Mouse (Mus musculus) adrenal gland, postnatal 25 days (tissue): Measurements from ENCODE around the gene Il13ra1. TPM values are rescaled to one million over a fixed set of nuclear protein-coding genes. Genes with fewer than 3 reads are reported as not detected.

Experiments
- DNase-seq: peaks from one replicate; pipeline ENCODE4 v3.0.0; 2021; ENCODE audit warnings: mixed read lengths
- long read RNA-seq: library from polyadenylated mRNA; stranded (forward); transcript quantifications from one replicate; pipeline ENCODE4 v2.0.0, GENCODE M21; 2021
- total RNA-seq: library from RNA; stranded (reverse); gene quantifications from 2 replicates; pipeline ENCODE4 v1.2.3, GENCODE M21; 2021

Il13ra1 gene
- 10.2 and 10.3 TPM in 2 replicates for total RNA-seq
- long read RNA-seq, transcript Il13ra1-201 (11 exons, 3,712 nt) = major isoform, 6 of 9 reads
- long read RNA-seq, partial matches to known transcripts = 0 of 9 reads
- long read RNA-seq, other reads (novel, unspliced or antisense) = 3 of 9 reads

DNA sequence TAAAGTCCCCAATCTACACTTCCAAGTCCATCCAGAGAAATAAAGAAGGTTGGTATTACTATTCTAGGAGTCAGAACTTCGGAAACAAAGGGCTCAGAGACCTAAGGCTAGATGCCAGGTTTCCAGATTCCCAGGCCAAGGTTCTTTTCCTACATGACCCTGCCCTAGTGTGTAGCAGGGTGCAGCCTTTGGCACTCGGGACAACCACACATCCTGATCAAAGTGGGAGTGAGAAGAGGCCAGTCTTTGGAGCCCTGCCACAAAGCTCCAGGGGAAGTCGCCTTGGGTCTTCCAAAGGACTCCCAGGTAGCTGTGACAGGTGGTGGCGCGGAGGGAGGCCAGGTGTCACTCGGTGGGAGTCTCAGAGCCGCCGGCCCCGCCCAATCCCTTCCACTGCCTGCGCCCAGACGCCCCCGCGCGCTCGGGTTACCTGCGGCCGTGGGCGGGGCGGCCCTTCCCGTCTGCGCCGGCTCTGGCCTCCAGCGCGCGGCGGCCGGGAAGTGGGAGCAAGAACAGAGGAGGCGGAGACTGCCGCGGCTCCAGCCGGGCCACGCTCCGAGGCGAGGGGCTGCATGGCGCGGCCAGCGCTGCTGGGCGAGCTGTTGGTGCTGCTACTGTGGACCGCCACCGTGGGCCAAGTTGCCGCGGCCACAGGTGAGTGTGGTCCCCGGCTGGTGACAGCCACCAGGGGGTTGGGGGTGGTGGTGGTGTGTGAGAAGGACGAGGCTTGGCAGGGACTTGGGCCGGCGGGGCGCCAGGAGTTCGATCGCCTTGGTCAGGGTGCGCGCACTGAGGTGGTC lies at the start of gene Il13ra1:
TSS of gene Il13ra1 (plus strand) at position 489 of the 800 bp plus-strand sequence.
- peak; percentile 37 for DNase-seq

DNA sequence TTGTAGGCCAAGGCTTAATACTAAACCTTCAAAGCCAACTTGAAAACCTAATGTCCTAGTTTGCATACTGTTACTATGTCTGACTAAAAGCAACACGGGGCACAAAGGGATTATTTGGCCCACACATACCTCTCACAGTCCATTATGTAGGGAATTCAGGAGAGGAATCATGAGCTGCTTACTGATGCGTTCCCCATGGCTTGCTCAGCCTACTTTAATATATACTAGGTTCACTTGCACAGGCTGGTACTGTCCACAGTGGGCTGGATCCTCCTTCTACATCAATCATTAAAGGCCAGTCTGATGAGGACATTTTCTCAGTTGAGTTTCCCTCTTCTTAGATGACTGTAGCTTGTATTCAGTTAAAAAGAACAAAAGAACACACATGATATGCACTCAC lies 37.9 kb upstream of the Il13ra1 start:
- DNase-seq = no peak

DNA sequence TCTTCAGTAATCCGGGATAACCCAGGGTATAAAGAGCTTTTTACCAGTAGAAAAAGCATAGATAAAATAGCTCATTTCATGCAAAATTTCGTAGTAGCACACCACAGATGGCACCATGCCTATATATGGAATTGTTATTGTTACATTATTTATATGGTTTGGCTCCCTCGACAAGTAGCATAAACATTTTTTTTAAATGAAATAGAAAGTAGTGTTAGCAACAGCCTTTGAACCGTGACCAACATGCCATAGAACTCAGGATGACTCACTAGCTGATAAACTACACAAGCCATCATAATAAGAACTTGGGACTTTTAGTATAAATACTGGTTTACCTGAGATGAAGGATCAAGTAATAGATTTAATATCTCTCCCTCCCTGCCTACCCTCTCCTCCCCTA lies 34.7 kb upstream of the Il13ra1 start:
- no peak for DNase-seq

DNA sequence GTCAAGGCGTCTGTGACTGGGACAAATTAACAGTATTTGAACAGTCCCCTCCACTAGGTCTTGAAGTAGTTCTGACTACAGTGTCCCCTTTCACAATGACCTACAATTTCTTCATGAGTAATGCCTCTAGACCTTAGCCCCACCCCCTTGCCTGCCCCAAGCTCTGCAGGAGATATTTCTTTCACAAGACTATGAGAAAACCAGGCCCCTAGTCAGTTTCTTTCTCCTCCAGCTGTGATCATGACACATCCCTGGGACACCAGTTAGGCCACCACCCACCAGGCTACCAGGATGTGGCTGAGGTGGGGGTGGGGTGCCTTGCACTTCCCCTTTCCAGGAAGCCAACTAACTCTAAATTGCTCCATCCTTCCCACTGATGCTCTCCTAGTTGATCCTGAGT lies 29.0 kb upstream of the Il13ra1 start:
- no peak for DNase-seq

DNA sequence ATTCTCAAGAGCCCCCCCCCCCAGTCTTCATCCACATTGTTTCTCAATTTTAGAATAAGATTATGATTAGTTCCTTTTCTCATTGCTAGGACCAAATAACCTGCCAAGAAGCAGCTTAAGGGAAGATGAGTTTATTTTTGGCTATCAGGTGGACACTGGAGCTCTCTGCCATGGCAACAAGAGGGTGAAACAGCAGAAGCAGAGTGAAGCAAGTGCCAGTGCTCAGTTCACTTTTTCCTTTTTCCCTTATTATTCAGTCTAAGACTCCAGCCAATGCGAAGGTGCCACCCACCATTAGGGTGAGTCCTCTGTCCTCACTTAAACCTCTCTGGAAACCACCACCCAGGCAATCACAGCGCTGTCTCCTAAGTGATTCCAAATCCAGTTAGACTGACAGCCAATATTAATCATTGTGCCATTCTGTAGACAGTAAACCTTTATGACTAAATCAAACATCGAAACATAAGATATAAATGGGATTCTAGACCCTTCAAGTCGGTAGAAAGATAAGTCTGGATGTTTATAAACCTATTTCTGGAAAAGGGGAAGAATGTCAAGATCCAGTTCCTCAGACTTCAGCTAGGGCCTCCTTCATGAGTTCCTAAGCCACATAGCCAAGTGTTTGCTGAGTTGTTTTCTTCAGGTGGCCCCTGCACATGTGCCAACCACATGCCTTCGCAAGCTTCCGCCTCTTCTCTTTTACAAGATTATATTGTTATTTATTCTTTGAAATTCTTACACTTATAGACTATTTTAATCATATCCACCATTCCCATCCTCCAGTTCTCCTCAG lies 23.2 kb upstream of the Il13ra1 start:
- no peak for DNase-seq

DNA sequence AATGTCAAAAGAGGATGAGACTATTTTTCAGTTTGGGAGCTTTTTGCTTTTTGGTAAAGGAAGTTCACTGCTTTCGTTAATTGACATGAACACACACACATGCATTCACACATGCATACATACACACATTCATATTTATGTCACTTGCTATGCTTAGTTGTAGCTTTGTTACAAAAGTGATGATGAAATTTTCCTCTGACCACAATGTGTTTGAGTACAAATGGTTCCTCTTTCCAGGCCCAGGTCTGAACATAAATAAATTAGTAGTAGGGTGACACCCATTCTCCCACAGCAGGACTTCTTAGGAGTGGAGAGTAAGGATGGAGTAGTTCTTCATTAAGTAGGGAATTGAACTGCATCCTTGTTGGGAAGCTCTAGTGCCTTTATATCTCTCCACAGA lies 11.0 kb upstream of the Il13ra1 start:
- no peak for DNase-seq

DNA sequence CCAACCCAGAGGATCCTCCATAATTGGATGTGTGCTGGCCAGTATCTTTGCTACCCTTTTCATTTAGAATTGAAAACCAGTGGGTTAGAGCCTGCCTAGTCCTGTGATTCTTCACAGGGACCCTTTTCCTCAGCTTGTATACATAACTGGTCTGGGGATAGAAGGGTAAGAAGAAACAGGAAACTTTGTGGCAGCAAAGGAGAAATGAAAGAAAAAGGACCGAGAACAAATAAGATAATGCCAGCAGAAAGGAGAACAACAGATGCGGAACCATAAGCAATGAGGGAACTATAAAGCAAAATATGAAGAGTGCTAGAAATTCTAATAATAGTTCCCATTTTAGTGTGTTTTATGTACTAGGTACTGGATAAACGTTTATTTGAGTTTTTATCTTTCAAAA lies 10.6 kb upstream of the Il13ra1 start:
- no peak for DNase-seq

DNA sequence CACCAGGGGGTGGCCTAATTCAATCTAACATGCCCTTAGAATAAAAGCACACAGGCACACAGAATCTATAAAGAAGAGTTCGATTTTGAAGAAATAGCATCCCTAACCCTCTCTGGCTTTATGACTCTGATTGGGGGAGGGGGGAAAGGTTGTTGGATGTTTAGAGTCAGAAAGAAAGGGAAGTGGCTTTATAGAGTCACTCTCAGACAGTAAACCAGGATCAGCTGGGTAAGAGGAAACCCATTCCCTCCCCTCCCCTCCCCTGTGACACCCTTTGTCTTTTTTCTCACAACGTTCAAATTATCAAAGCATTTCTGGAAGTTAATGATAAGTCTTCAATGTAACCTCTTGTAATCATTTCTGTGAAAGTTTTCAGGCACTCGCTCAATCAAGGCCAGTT lies 3.3 kb upstream of the Il13ra1 start:
- DNase-seq = no peak

DNA sequence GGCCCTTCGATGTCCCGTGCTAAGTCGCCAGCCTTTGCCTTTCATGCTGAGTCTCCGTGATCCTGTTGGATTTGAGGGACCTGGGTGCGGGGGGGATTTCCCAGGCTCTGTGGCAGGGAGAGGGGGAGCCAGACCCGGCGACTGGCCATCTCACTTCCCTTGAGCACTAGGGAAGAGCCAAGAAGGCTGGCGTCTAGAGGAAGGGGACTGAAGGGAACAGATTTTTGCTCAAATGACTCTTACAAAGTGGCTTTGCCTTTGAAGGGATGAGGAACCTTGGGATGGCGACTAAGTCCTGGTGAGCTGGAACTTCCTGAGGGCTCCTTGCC lies 476 bp downstream of the Il13ra1 start:
- no peak for DNase-seq

DNA sequence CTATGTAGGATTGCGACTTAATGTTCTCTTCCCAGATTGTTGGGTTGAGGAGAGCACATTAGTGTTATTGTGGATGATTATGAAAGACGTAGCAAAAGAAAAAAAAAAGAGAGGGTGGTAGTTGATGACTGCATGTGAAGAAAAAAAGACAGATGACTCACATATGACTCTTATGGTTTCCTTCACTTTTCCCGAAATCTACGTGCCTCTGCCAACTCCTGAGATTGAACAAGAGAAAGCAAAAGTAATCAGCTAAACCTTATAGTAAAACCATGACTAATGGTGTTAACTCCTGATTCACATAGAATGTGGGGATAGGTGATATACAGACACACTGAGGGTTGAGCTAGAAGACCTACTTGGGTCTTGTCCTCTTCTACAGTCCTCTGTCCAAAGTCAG lies 3.3 kb downstream of the Il13ra1 start:
- DNase-seq = no peak

DNA sequence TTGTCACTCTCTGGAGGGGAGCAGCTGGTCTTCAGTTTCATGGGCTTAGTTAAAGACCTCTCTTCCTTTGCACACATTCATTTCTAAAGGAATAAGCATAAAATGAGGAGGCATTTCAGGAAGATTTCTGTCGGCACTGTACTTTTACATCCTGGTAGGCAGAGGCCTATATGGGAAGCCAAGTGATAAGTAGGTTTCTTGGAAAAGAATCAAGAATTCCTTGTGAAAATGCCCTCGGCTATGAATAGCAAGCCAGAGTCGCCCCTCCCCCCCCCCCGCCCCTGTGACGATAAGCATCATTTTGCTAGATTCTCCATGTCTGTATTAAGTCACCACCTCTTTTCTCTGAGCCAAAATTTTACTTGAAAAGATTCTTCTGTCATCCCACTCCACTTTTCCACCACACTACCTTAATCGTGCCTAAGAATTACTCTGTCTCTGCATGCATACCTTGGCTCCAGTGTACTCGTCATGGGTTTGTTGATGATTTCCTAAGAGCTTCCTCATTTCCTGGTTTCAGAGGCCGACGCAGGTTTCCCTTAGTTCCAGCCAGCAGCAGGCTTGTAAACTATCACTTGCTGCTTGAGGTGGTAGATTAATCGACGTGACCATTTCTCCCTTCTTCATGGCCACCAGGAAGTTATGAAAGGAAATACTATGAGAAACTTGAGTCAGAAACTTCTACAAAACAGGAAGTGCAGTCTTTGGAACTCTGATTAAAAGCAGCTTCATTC lies 17.3 kb downstream of the Il13ra1 start:
- no peak for DNase-seq

DNA sequence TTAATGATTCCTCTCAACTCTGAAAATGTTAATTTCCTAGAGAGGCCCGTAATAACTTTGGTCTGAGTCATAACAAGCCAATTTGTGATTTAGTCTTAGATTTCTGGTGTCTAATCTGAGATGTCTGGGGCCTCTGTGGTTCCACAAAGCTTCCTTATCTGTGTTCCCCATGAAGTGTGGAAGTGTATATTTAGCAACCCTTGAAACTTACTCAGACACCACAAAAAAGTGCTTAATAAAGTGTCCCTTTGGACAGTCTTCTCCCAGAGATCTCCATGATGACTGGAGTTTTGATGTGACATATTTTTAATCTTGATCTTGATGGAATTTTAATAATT lies 17.8 kb downstream of the Il13ra1 start:
- no peak for DNase-seq

DNA sequence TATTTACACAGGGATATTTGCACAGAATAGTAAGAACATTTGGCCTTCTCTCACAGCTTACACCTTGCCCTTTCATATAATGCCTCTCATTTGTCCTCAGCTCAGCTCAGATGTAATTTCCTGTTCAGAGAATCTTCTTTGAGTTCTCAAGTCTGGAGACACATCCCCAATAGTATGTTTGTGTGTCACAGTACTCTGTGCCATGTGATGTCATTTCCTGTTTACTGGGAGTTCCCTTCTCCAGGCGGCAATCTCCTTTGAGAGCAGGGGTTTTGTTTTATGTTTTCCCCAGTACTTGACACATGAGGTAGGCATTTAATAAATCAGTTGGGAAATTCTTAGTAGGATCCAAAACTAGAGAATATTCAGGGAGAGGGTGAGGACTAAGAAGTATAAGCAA lies 24.4 kb downstream of the Il13ra1 start:
- no peak for DNase-seq

DNA sequence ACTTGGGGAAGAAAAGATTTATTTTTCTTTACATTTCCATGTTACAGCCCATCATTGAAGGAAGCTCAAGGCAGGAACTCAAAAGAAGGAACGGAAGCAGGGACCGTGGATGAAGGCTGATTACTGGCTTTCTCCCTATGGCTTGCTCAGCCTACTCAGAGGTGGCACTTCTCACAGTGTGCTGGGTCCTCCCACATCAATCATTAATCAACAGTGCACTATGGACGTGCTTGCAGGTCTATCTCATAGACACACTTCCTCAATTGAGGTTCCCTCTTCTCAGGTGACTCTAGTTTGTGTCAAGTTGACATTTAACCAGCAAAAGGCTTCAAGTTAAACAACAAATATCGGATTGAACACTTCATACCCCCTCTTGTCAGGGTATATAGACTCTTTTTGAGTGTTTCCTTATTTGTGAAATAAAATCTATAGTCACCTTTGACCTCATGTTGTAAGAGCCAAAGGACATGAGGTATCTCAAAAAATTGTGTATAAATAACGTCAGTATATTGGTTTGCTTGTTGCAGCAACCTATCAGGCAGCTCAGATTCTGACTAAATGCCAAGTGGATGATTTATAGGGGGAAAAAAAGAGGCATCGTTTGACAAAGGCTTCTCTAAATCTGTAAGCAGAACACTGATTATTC lies 30.2 kb downstream of the Il13ra1 start:
- no peak for DNase-seq

DNA sequence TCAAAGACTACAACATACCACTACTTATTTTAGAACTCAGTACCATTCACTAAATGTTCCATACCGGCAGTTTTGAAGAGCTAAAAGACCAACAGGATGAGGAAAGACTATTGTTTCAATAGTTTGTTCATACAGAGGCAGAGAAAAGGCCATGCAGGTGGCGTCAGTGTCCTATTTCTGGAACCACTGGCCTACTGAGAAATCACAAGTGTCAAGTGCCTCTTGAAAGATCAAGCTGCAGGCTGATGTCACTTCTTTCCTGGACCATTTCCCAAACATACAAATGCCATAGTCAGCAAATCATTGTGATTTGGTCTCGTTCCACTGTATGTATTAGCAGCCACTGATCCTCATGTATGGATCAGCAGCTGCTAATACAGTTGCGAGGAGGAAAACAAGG lies 34.8 kb downstream of the Il13ra1 start:
- DNase-seq = no peak

DNA sequence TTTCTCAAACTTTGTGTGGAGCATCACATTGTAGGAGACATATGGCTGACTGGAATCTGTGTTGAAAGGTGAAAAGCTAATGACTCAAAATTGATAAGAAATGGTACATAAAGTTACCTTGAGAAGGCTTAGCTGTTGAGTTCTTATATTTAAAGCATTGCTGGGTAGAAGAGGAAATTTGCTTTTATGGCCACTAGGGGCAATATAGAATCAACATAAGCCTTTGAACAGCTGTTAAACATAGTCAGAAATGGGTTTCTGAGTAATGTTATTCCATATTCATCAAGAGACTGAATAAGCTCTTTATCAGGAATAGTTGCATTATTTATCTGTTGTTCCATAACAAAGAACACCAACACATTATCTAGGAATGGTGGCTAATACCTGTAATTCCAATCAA lies 38.2 kb downstream of the Il13ra1 start:
- no peak for DNase-seq

DNA sequence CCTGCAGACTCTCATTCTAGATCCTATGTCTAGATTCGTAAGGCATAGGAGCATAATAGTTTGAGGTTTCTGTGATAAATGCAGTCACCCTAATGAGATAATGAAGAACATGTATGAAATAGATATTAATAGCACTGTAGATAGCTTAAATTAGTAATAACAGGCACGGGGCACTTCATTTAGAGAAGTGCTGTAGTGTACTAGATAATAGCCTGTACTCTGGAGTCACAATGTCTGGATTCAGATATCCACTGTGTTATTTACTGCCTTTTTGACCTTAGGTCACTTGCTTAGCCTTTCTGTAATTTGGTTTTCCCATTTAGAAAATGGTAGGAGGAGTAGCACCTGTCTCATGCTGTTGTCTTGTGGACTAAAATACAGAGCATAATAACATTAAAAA lies 44.8 kb downstream of the Il13ra1 start:
- no peak for DNase-seq

DNA sequence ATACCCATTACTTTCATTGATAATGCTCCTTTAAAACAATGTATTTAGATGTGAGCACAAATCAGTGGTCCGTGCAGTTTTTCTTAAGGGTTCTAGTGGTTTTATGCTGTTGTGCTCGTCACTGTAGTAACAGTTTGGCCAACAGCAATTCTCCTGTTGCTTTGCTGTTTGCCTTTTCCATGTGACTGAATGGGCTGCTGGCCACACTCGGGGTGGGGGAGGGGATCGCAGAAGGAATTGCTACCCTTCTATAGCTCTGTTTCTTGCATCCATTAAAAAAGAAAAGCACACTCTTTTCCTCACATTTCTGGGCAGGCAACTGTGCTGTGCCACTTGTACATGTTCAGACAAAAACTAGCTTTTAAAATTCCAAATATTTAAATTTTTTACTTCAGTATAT lies 49.7 kb downstream of the Il13ra1 start:
- no peak for DNase-seq

DNA sequence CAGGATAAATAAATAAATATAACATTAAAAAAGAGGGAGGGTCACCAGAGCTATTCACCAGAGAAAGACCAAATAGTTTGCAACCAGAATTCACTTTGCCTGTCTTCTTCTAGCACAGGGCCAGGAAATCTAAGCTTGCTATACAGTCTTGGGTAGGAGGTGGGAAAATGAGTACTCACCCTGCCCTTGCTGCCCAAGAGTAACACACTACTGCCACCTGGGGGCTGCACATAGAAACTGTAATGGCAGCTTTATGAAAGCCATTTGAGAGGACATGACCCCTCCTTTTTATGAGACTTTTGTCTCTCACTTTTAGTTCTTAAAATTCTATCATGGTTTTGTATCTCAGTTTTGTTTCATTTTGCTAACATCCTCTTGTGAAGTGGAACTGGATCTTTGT lies 71.7 kb downstream of the Il13ra1 start:
- peak; percentile 57 for DNase-seq

DNA sequence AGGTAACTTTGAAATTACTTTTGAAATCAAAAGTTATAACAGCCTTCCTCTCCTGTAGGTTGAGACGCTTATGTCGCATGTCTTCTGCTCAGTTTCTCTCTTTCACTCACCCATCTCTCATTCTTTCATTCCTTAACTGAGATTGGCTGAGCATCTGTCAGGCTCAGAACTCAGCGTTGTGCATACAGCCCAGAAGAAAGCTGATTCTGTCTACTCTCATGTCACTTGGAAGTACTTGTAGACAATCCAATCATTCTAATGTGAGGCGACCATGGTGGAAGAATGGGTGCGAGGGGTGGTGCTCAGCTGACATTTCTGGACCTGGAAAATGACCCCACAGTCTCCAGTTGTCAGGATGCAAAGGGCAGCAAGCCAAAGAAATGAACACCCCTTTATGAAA lies 74.1 kb downstream of the Il13ra1 start:
- no peak for DNase-seq

DNA sequence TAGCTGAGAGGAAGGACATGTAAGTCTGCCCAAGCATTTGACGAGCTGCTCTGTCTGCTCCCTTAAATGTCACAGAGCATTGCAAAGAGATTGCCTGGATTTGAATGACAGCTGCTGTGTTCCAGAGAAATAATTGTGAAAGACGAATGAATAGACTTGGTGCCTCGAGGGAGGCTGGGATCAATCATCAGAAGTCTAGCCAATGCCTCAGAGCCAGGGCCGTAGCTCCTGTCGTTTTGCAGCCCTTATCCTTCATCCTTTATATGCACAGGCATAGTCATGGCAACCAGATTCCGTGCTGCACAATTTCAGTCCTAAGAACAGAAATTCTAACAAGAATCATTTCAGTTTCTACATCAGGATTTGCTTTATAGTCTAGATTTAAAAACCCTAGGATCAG lies 74.5 kb downstream of the Il13ra1 start:
- no peak for DNase-seq

DNA sequence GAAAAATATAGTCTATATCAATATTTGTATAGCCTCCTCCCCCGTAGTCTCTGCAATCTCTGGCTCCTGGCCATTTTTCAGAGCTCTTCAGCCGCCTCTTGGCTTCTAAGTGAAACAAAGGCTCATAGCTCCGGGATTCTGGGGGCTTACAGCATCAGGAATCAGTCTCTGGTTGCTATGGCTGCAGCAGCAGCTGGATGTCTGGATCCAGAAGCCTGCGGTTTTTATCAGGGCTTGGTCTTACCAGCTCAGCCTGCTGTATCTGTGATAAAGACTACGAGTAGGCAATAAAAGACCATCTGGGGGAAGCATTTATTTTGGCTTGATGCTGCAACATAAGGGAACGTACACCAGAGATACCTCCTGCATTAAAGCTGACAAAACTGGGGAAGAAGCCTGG lies 82.0 kb downstream of the Il13ra1 start:
- DNase-seq = no peak
